Mouse (Mus musculus): ENCODE data around the gene Gal3st1. TPM values are rescaled to one million over a fixed set of nuclear protein-coding genes. Genes with fewer than 3 reads are reported as not detected.
"Not testable (repeated sequence)": the region's sequence is repeated elsewhere in the genome, so short reads cannot be mapped to it uniquely, and the experiment has no call there.

The Gal3st1 gene
- not detected in 2 replicates for polyA plus RNA-seq (2012; ENCODE audit: insufficient read depth, insufficient read length, low replicate concordance, missing spikeins)

DNA sequence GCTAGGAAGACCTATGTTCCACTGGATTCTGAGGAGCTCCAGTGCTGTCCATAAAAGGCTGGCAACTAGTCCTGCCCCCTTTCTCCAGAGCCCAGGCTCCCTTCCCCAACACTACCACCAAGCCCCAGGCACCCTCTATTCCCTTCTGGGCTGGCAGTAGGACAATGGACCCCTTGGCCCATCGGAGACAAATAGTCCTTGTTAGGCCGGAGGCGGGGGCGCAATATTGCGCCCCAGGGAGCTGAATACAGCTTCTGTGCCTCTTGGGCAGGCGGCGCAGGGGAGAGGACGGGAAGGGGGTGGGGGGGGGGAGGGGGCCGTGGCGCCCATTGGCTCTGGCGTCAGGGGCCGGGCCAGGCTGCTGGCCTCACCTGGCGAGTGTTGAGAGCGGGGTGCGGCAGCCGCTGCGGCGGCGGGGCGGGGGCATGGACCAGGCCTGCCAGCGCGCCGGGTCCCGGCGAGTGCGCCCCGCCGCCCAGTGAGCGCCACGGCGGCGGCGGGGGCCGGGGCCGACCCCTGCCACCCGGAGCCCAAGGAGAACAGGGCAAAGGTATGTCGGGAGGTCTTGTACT, at the start of gene Gal3st1:
TSS of gene Gal3st1 (plus strand) at position 346 of the 572 bp plus-strand sequence.
- Histone ChIP-seq H3K4me3 (ENCODE audit: insufficient read depth, low read depth, low read length) (peak within 1 kb of the TSS; percentile 49), H3K27ac (ENCODE audit: insufficient read depth, low read depth, low read length) (peak within 1 kb of the TSS; percentile 38; the same call in 1 of the 2 replicates), H3K4me1 (ENCODE audit: control insufficient read depth, insufficient read depth, low read length) (peaks cover 6% of the 10 kb centered on the region)
- TF ChIP-seq CTCF (IDR thresholded peaks at IDR 0.05; ENCODE audit: insufficient read depth, low read depth, low read length) = no peak
- TF ChIP-seq POLR2A (IDR thresholded peaks at IDR 0.05; ENCODE audit: insufficient read depth, low read depth, low read length) = 0 out of 2 replicates have a peak, but pooled peaks have one; percentile 14
- WGBS = under 1% methylated on average over 37 of the region's 37 CpGs

DNA sequence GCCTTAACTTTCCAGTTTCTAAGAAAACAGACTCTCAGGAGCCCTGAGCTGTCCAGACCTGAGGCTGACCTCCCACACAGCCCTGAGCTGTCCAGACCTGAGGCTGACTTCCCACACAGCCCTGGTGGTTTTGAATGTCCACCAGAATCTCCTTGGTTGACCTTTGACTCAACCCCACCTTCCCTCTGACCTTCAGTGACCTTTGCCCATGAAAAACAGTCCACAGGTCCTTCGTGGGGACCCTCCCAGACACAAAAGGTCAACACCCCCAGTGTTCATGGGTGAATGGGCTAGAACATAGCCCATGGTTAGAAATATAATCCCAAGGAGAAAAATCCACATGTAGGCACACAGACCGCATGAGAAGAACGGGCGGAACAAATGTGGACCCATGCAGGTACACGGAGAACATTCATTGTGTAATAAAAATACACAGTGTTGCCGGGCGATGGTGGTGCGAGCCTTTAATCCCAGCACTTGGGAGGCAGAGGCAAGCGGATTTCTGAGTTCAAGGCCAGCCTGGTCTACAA, 49.6 kb upstream of the Gal3st1 start:
- no peak for TF ChIP-seq CTCF (IDR thresholded peaks at IDR 0.05; ENCODE audit: insufficient read depth, low read depth, low read length)
- TF ChIP-seq POLR2A (IDR thresholded peaks at IDR 0.05; ENCODE audit: insufficient read depth, low read depth, low read length) = no peak
- no peak overlapping the region for H3K4me3 ChIP-seq (ENCODE audit: insufficient read depth, low read depth, low read length)
- no peak overlapping the region for H3K27ac ChIP-seq (ENCODE audit: insufficient read depth, low read depth, low read length)
- peaks cover 9% of the 10 kb centered on the region; the same call in 1 of the 2 replicates for H3K4me1 ChIP-seq (ENCODE audit: control insufficient read depth, insufficient read depth, low read length)
- WGBS = 89% methylated on average over 9 of the region's 9 CpGs

DNA sequence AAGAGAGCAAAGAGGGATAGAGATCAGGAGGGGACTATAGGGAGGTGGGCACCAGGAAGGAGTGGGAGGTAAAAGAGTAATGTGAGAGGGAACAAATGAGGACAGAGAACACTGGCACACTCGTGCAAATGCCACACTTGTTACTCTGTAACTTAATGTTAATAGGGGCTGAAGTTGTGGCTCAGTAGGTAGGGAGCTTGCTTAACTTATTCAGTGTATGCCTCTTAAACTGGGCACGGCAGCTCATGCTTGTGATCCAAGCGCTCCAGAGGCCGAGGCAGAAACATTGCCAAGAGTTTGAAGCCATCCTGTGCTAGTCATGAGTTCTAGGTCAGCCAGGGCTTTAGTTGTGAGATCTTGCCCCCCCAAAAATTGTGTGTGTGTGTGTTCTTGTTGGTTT, 48.3 kb upstream of the Gal3st1 start:
- WGBS = 78% methylated on average over 4 of the region's 4 CpGs
- H3K27ac ChIP-seq (ENCODE audit: insufficient read depth, low read depth, low read length) = no peak overlapping the region
- H3K4me3 ChIP-seq (ENCODE audit: insufficient read depth, low read depth, low read length) = no peak overlapping the region
- peaks cover 9% of the 10 kb centered on the region; the same call in 1 of the 2 replicates for H3K4me1 ChIP-seq (ENCODE audit: control insufficient read depth, insufficient read depth, low read length)
- no peak for TF ChIP-seq CTCF (IDR thresholded peaks at IDR 0.05; ENCODE audit: insufficient read depth, low read depth, low read length)
- TF ChIP-seq POLR2A (IDR thresholded peaks at IDR 0.05; ENCODE audit: insufficient read depth, low read depth, low read length) = no peak

DNA sequence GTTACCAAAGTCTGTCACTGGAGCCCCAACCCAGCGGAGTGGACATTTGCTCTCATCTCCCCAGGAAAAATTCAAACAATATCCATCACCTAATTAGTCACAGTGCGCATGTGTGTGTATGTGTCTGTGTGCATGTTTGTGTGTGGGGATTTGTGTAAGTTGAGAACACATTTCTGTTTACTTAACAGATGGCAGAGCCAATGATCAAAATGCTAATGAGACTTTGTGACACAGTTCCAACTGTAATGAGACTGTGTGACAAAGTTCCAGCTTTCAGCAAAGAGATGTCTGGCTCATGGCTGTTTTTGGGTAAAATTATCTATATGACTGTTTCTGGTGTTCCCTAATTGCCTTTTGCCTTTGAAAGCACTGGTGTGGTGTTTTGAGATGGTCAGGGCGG, 47.1 kb upstream of the Gal3st1 start:
- TF ChIP-seq CTCF (IDR thresholded peaks at IDR 0.05; ENCODE audit: insufficient read depth, low read depth, low read length) = no peak
- TF ChIP-seq POLR2A (IDR thresholded peaks at IDR 0.05; ENCODE audit: insufficient read depth, low read depth, low read length) = no peak
- peaks cover 7% of the 10 kb centered on the region; the same call in 1 of the 2 replicates for H3K4me1 ChIP-seq (ENCODE audit: control insufficient read depth, insufficient read depth, low read length)
- no peak overlapping the region for H3K27ac ChIP-seq (ENCODE audit: insufficient read depth, low read depth, low read length)
- H3K4me3 ChIP-seq (ENCODE audit: insufficient read depth, low read depth, low read length) = no peak overlapping the region
- 84% methylated on average over 3 of the region's 3 CpGs for WGBS

DNA sequence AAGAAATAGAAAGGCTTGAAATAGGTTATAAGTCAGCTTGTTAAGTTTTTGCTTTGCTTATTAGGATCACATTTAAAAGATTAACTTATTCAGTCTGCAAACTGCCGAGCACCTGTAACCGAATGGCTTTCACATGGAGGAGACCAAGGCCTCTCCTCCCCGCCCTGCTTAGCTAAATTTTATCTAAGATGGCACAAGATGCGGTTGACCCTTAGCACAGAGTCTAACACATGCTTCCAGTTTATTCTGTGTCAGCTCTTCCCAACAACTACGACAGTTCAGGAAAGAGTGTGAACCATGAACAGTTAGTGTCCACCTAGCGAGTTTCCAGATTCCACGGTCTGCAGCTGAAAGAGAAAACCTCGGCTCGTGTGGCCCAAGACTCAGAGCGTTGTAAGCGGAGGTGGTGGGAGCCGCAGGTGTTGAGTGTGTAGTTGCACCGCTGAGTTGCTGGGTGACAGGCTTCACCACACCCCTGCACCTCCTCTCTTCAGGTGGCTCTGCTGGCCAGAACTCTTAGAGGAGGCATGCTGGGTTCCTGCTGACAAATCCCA, 46.0 kb upstream of the Gal3st1 start:
- Histone ChIP-seq H3K4me1 (ENCODE audit: control insufficient read depth, insufficient read depth, low read length) (no peaks in the 10 kb centered on the region), H3K4me3 (ENCODE audit: insufficient read depth, low read depth, low read length) (no peak overlapping the region), H3K27ac (ENCODE audit: insufficient read depth, low read depth, low read length) (no peak overlapping the region)
- no peak for TF ChIP-seq POLR2A (IDR thresholded peaks at IDR 0.05; ENCODE audit: insufficient read depth, low read depth, low read length)
- TF ChIP-seq CTCF (IDR thresholded peaks at IDR 0.05; ENCODE audit: insufficient read depth, low read depth, low read length) = no peak
- 85% methylated on average over 13 of the region's 13 CpGs for WGBS

DNA sequence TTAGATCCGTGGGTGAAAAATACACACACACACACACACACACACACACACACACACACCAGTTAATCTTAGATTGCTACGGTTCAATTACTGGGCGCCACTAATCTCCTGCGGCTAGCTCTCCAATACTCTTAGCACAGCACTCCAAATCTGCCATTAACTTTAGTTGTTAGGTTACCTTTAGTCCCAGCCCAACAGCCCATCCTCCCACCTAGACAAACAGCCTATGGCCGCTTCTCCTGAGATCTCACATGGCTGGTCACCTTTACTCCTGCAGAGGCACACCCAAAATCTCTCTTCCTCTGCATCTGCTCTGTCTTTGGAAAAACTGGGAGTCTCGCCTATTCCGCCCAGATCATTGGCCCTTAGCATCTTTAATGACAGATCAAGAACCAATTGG, 42.1 kb upstream of the Gal3st1 start:
- Histone ChIP-seq H3K27ac (ENCODE audit: insufficient read depth, low read depth, low read length) (no peak overlapping the region), H3K4me1 (ENCODE audit: control insufficient read depth, insufficient read depth, low read length) (no peaks in the 10 kb centered on the region), H3K4me3 (ENCODE audit: insufficient read depth, low read depth, low read length) (no peak overlapping the region)
- TF ChIP-seq CTCF (IDR thresholded peaks at IDR 0.05; ENCODE audit: insufficient read depth, low read depth, low read length) (no peak), POLR2A (IDR thresholded peaks at IDR 0.05; ENCODE audit: insufficient read depth, low read depth, low read length) (no peak)
- WGBS = 82% methylated on average over 7 of the region's 7 CpGs

DNA sequence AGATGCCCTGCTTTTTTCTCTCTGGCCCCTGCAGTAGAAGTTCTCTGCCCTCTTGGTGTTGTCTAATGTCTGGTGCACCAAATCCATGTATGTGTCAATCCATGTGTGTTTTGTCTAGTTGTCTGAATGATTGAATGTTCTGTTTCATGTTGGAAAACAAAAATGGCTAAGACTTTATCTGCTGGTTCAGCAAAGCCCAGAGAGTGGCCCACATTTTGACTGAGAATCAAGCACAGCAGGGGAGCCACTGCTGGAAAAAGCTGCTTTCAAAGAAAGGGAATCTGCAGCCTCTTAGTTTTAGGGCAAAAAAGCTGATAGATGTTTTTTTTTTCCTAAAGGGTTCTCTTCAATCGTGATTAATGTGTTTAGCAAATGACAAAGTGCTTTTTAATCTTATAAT, 37.0 kb upstream of the Gal3st1 start:
- 32% methylated on average over 1 of the region's 1 CpGs for WGBS
- no peak overlapping the region for H3K27ac ChIP-seq (ENCODE audit: insufficient read depth, low read depth, low read length)
- H3K4me3 ChIP-seq (ENCODE audit: insufficient read depth, low read depth, low read length) = no peak overlapping the region
- H3K4me1 ChIP-seq (ENCODE audit: control insufficient read depth, insufficient read depth, low read length) = no peaks in the 10 kb centered on the region
- TF ChIP-seq CTCF (IDR thresholded peaks at IDR 0.05; ENCODE audit: insufficient read depth, low read depth, low read length) (no peak), POLR2A (IDR thresholded peaks at IDR 0.05; ENCODE audit: insufficient read depth, low read depth, low read length) (no peak)

DNA sequence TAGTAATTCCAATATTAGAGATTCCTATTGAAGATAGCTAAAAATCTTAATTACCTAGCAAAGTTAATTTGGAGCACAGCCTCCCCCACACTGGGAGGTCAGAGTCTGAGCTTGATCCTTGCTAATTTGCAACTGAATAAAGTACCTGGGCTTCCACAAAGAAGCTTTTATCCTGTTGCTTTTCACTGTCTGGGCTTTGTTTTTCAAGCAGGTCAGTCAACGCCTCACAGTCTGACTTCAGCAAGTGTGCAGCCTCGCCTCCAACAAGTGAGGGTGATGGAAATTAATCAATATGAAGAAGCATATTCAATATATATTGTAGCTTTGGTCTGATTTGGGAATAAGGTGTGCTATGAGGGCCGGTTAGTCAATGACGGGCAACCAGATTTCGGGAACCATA, 28.6 kb upstream of the Gal3st1 start:
- H3K4me1 ChIP-seq (ENCODE audit: control insufficient read depth, insufficient read depth, low read length); H3K27ac ChIP-seq (ENCODE audit: insufficient read depth, low read depth, low read length); H3K4me3 ChIP-seq (ENCODE audit: insufficient read depth, low read depth, low read length): not testable (repeated sequence)
- 74% methylated on average over 5 of the region's 5 CpGs for WGBS

DNA sequence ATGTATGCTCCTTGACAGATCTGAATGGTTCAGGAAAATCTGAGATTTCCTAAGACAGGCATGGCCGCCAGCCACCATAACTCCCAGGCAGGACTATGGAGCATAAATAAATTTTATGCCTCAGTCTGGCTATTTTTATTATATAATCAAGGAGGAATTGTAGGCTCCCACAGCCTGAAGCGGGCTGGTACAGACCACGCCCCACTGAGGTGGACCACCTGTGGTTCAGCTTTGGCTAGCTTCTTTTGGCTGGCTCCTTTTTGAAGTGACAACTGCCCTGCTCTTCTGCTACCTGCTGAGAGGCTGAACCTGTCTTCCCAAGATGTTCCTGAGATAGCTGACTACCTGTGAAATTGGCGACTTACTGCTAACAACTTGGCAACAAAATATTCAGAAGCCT, 28.1 kb upstream of the Gal3st1 start:
- H3K4me3 ChIP-seq (ENCODE audit: insufficient read depth, low read depth, low read length); H3K4me1 ChIP-seq (ENCODE audit: control insufficient read depth, insufficient read depth, low read length); H3K27ac ChIP-seq (ENCODE audit: insufficient read depth, low read depth, low read length): not testable (repeated sequence)
- 77% methylated on average over 4 of the region's 4 CpGs for WGBS

Measured in olfactory bulb, adult 2 months (tissue).